Mouse (Mus musculus) limb, embryonic 12.5 days (tissue): ENCODE measurements at regions not wholly inside any gene's neighbourhood (a gene's known extent, or its start where the extent isn't known, plus 50 kb on each side); places are given as distances from the start of the nearest gene placed in this dataset.

ENCODE experiments used
- ATAC-seq: fragments of 200-750 bp; cut with Nextera tagmentation; 2 replicates; pipeline ENCODE4 v1.8.0; 2017; ENCODE audit warnings: low read depth, moderate TSS enrichment; ENCODE audit not compliant: insufficient number of reproducible peaks, insufficient read depth, low FRiP score, low TSS enrichment
- H3K27ac ChIP-seq: fragments of 300-500 bp; sonication (generic); 2 replicates; pipeline ENCODE4 v1.5.1; 2016; ENCODE audit warnings: mild to moderate bottlenecking, moderate library complexity
- H3K27me3 ChIP-seq: fragments of 300-500 bp; sonication (generic); 2 replicates; pipeline ENCODE4 v1.6.1; 2016; ENCODE audit warnings: mild to moderate bottlenecking, moderate library complexity
- H3K36me3 ChIP-seq: fragments of 300-500 bp; sonication (generic); 2 replicates; pipeline ENCODE4 v1.6.1; 2016; ENCODE audit warnings: mild to moderate bottlenecking, moderate library complexity
- H3K4me1 ChIP-seq: fragments of 300-500 bp; sonication (generic); replicated peaks from 2 replicates; pipeline ENCODE4 v1.6.1; 2016
- H3K4me2 ChIP-seq: fragments of 300-500 bp; sonication (generic); 2 replicates; pipeline ENCODE4 v1.6.1; 2016; ENCODE audit warnings: mild to moderate bottlenecking, moderate library complexity
- H3K4me3 ChIP-seq: fragments of 300-500 bp; sonication (generic); replicated peaks from 2 replicates; pipeline ENCODE4 v1.5.1; 2016; ENCODE audit warnings: mild to moderate bottlenecking
- H3K9ac ChIP-seq: fragments of 300-500 bp; sonication (generic); replicated peaks from 2 replicates; pipeline ENCODE4 v1.6.1; 2016; ENCODE audit warnings: mild to moderate bottlenecking, moderate library complexity
- H3K9me3 ChIP-seq: fragments of 300-500 bp; sonication (generic); 2 replicates; pipeline ENCODE4 v1.6.1; 2016; ENCODE audit warnings: mild to moderate bottlenecking, moderate library complexity
- WGBS: fragments of 180-500 bp; shearing (Covaris S2); methylation state at CpG from one replicate; pipeline ENCODE4 v1.1.7; 2016; 5-methylcytosine and 5-hydroxymethylcytosine counted together

DNA sequence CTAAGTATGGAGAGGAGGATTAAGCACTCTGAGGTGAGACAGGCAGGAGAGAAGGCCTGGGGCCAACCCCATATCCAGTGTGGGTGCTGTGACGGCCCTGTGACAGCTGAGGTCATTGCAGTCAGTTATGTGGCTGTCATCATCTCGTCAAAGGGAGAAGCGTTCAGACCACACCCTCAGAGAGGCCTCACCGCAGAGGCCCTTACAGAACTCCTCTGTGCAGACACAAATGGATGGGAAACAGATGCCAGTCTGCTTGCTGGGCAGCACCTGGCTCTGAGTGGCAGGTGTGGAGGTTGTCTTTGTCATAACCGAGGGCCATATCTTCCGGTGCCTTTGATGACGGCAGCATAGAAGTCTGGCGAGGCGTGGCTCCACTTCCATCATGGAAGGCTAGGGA is 73.2 kb upstream of the Pmepa1 start:
- peaks cover 46% of the 10 kb centered on the region for H3K4me1 ChIP-seq
- WGBS = 55% methylated on average over 9 of the region's 9 CpGs
- H3K27ac ChIP-seq = no peak overlapping the region
- no peaks in the 10 kb centered on the region for H3K36me3 ChIP-seq
- ATAC-seq = no peak
- H3K9me3 ChIP-seq = peaks cover under 1% of the 10 kb centered on the region; the same call in 1 of the 2 replicates
- H3K27me3 ChIP-seq = peaks cover 17% of the 10 kb centered on the region; the same call in 1 of the 2 replicates
- no peak overlapping the region for H3K4me3 ChIP-seq
- H3K4me2 ChIP-seq = no peak overlapping the region
- H3K9ac ChIP-seq = no peak overlapping the region

DNA sequence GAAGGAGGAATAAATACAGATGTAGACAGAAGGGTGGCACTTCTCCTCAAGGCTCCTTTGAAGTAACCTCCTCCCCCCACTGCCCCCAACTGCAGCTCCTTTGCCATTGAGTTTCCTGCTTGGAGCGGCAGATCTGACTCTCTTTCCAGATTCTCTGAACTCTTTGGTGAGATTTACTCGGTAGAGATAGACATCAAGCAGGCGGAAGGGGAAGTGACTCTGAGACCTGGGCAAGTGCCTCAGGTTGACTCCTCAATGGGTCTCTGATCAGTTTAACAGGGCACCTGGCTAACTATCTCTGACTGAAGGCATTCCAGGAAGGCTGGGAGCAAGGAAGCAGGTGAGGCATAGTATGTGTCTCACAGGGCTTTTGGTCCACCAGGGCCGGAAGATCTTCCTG is 73.6 kb upstream of the Pmepa1 start:
- H3K27me3 ChIP-seq = peaks cover 17% of the 10 kb centered on the region; the same call in 1 of the 2 replicates
- no peak for ATAC-seq
- H3K4me3 ChIP-seq = no peak overlapping the region
- peaks cover 46% of the 10 kb centered on the region for H3K4me1 ChIP-seq
- no peaks in the 10 kb centered on the region for H3K36me3 ChIP-seq
- no peak overlapping the region for H3K4me2 ChIP-seq
- WGBS = 83% methylated on average over 4 of the region's 4 CpGs
- H3K9me3 ChIP-seq = no peaks in the 10 kb centered on the region
- no peak overlapping the region for H3K9ac ChIP-seq
- H3K27ac ChIP-seq = no peak overlapping the region

DNA sequence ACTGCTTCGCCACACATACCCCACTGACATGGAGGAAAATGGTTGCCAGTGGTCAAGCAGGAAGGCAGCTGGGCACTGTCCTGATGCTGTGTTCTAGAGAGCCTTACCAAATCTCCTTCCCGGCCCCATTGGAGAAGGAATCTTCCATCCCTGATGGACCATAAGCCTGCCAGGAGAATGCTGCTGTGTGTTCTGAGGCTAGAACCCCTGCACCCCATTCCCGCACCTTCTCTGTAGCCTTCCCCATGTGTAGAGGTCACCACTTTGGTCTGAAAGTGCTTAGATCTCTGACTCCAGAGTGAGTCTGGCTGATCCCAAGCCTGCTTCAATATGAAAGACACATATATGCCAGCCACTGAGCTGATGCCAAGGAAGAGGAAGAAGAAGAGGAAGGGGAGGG is 74.1 kb upstream of the Pmepa1 start:
- Histone ChIP-seq H3K4me2 (no peak overlapping the region), H3K9me3 (no peaks in the 10 kb centered on the region), H3K36me3 (no peaks in the 10 kb centered on the region), H3K4me1 (peaks cover 46% of the 10 kb centered on the region), H3K27me3 (peaks cover 17% of the 10 kb centered on the region; the same call in 1 of the 2 replicates), H3K27ac (no peak overlapping the region), H3K9ac (no peak overlapping the region), H3K4me3 (no peak overlapping the region)
- 94% methylated on average over 3 of the region's 3 CpGs for WGBS
- no peak for ATAC-seq

DNA sequence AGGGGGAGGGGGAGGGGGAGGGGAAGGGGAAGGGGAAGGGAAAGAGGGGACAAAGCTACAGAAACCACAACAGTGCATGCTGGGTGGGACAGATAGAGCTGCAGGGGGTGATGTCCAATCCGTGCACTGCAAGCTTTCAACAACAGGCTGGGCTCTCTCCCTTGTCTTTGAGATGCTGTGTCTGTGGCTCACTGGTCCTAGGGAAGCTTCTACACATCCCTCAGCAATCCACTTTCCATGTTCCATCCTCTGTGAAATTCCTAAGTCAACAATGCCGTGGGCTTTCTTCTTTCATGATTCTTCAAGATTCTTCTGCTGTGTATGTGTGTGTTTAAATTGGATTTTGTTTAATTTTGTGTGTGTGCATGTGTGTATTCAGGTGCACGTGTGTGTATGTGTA is 74.5 kb upstream of the Pmepa1 start:
- H3K4me1 ChIP-seq = peaks cover 46% of the 10 kb centered on the region
- no peak for ATAC-seq
- WGBS = 70% methylated on average over 3 of the region's 3 CpGs
- H3K4me3 ChIP-seq = no peak overlapping the region
- no peak overlapping the region for H3K9ac ChIP-seq
- H3K36me3 ChIP-seq = no peaks in the 10 kb centered on the region
- no peaks in the 10 kb centered on the region for H3K9me3 ChIP-seq
- peak overlapping the region; percentile 97; the same call in 1 of the 2 replicates for H3K27ac ChIP-seq
- no peak overlapping the region for H3K4me2 ChIP-seq
- H3K27me3 ChIP-seq = peaks cover 17% of the 10 kb centered on the region; the same call in 1 of the 2 replicates

DNA sequence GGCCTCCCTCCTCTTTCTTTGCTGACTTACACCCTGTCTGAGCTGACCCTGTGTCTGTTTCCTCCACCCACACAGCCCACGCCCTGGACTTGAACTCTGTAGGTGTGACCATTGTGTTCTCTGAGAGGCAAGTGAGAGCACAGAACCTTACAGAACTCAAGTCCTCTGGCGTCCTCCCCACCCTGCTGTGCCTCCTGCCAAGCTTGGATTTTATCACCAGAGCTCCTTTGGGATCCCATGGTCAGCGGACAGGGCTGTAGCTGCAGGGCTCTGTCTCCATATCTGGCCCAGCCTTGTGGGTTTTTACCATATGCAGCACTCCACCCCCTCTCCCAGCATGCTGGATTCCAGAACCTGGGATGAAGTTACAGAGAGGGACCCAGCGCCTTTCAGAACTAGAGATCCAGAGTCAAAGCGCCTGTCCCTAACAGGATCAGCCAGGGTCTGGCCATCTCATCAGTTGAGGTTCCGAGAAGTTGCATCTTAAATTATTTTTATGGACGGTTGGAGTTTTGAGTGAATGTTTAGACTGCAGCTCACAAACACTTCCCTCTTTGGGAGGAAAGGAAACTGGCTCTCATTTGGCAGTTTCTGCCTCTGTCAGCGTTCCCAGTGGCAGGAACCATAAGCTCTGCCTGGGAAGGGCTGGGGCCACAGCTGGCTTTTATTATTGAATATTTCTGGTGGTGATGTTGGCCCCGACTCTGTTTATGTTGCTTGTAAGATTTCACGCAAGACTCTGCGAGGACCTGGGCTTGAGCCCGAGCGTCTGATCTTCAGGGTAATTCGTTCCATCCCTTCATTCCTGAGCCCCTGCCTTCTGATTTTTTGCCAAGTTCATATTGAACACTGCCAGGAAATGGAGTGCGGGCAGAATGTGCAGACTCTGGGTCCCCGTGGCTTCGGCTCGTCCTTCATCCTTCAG is 75.8 kb upstream of the Pmepa1 start:
- 18% methylated on average over 18 of the region's 18 CpGs for WGBS
- Histone ChIP-seq H3K4me1 (peaks cover 46% of the 10 kb centered on the region), H3K36me3 (no peaks in the 10 kb centered on the region), H3K4me3 (no peak overlapping the region), H3K9ac (peak overlapping the region; percentile 18; the same call in 1 of the 2 replicates), H3K27me3 (peaks cover 10% of the 10 kb centered on the region; the same call in 1 of the 2 replicates), H3K4me2 (peak overlapping the region; percentile 41), H3K27ac (peak overlapping the region; percentile 97), H3K9me3 (no peaks in the 10 kb centered on the region)
- ATAC-seq = peak; percentile 59

DNA sequence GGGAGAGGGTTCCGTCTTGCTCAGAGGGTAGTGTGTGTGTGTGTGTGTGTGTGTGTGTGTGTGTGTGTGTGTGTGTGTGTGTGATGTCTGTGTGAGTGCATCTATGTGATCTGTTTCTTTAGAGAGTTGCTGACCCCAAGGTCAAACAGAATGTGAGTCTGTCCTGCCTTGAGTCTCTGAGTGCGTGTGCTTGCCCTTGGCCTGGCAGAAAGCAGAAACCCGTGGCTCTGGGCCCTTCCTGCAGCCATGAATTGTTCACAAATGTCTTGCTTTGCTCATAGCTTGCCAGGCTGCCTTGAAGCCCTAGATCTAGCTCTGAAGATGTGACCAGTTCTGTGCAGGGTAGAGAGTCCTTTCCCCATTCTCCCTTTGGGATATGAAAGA is 76.4 kb upstream of the Pmepa1 start:
- 15% methylated on average over 3 of the region's 3 CpGs for WGBS
- no peak overlapping the region for H3K9ac ChIP-seq
- H3K27ac ChIP-seq = peak overlapping the region; percentile 97
- no peaks in the 10 kb centered on the region for H3K36me3 ChIP-seq
- H3K9me3 ChIP-seq = no peaks in the 10 kb centered on the region
- H3K4me3 ChIP-seq = no peak overlapping the region
- 0 out of 2 replicates have a peak, but pooled peaks have one; percentile 7 for ATAC-seq
- peak overlapping the region; percentile 41 for H3K4me2 ChIP-seq
- peaks cover 46% of the 10 kb centered on the region for H3K4me1 ChIP-seq
- peaks cover 3% of the 10 kb centered on the region; the same call in 1 of the 2 replicates for H3K27me3 ChIP-seq

DNA sequence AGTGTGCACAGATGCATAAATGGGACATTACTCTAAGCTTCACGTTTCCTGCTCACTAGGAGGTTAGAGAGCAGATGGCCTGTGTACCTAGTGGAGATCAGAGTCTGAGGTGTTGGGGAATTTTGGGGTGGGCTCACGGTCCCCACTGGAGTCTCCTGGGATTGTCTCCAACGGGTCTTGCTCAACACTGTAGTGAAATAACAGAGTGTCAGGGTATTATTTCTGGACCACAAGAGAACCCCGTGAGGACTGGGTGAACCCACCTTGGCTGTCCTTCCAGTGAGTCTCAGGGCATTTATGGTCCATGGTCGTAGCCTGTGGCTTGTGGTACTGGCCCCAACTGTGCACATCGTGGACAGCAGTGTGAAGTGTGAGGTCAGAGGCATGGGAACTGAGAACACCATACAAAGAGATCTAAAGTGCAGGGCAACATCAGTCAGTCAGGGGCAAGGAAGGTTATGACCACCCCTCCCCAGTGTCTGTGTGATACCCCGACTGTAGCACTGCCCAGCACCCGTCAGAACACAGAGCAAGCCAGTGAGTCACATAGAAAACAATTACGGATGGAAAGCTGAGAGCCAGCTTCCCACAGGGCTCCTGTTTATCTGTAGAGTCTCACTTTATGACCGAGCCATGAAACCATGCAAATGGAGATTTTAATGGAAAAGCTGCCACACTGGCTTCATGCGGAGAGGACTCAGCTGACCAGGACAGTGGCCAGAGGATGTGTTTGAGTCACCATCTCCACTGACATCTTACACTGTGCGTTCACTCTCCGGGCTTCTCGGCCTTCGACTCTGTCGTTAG is 77.3 kb upstream of the Pmepa1 start:
- H3K4me3 ChIP-seq = no peak overlapping the region
- no peaks in the 10 kb centered on the region for H3K36me3 ChIP-seq
- H3K4me1 ChIP-seq = peaks cover 46% of the 10 kb centered on the region
- WGBS = 73% methylated on average over 16 of the region's 16 CpGs
- no peaks in the 10 kb centered on the region for H3K9me3 ChIP-seq
- peaks cover under 1% of the 10 kb centered on the region; the same call in 1 of the 2 replicates for H3K27me3 ChIP-seq
- peak overlapping the region; percentile 97; the same call in 1 of the 2 replicates for H3K27ac ChIP-seq
- H3K9ac ChIP-seq = no peak overlapping the region
- no peak overlapping the region for H3K4me2 ChIP-seq
- ATAC-seq = no peak

DNA sequence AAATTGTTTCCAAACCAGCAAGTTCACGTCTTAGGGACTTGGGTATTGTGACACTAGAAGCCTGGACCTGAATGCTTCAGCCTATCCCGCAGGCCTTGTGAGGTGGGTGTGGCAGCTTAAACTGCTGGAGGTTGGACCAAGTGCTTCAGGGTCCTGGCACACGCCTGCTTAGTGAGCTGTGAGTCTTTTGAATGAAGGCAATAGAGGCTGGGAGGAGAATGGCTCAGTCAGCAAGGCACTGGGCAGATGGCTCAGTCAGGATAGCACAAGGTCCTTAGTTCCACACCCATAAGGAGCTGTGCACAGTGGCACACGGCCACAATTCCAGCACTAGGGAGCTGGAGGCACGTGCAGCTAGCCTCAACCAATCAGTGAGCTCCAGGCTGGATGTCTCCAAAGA is 80.5 kb upstream of the Pmepa1 start:
- H3K27ac ChIP-seq = no peak overlapping the region
- no peak for ATAC-seq
- no peak overlapping the region for H3K4me2 ChIP-seq
- no peaks in the 10 kb centered on the region for H3K36me3 ChIP-seq
- H3K4me3 ChIP-seq = no peak overlapping the region
- no peaks in the 10 kb centered on the region for H3K9me3 ChIP-seq
- peaks cover 21% of the 10 kb centered on the region for H3K27me3 ChIP-seq
- no peak overlapping the region for H3K9ac ChIP-seq
- 62% methylated on average over 5 of the region's 5 CpGs for WGBS
- H3K4me1 ChIP-seq = peaks cover 26% of the 10 kb centered on the region

DNA sequence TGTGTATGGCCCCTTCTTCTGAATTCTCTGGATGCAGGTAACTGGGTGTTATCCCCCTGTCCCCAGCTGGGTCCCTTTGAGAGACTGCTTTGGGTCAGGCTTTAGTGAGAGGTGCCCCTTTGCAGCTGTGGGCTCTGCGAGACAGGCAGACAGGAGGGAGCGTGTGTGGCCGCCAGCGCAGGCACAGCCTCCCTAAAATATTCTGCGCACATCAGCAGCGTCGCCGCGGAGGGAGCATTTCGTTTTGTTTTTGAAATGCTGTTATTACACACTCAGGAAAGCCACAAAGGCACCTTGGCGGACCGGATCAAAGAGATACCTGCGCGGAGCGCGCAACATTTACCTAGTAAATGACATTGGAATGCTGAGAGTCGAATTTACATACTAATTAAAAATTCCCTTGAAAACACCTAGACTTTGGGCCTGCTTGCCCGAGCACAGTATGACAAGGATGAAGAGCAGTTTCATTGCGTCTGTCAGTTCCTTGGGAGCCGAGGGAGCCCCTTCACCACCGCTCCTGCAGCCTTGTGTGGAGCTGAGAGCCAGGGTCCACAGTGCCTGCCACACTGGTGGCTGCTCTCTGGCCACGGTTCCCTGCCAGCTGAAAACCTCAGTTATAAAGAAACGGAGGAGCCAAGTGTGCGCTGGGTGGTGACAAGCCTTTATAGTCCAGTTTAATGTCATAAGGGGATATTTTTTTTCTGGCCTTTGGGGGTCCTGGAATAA is 89.3 kb upstream of the Pmepa1 start:
- peak overlapping the region; percentile 49 for H3K4me2 ChIP-seq
- no peaks in the 10 kb centered on the region for H3K36me3 ChIP-seq
- peak overlapping the region; percentile 27 for H3K4me3 ChIP-seq
- H3K4me1 ChIP-seq = peaks cover 23% of the 10 kb centered on the region
- H3K27ac ChIP-seq = no peak overlapping the region
- H3K27me3 ChIP-seq = peaks cover 81% of the 10 kb centered on the region
- H3K9me3 ChIP-seq = peaks cover 3% of the 10 kb centered on the region; the same call in 1 of the 2 replicates
- peak overlapping the region; percentile 44 for H3K9ac ChIP-seq
- no peak for ATAC-seq
- WGBS = 7% methylated on average over 24 of the region's 24 CpGs

DNA sequence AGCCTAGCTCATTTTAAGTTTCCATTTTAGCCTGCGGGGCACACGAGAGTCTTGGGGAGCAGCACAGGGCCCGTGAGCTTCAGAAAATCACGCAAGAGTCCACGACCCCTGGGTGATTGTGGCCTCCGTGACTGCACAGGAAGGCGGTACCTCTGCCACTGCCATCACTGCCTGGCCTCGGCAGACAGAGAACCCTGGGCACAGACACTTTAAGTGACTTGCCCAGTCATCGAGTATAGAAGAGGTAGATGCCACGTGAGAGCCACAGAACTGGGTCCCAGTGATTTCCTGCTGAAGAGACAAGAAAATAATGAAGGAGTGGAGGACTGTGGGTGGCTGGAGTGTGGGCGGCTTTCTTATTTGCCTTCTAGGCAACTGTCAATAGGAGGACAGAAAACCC is 90.4 kb upstream of the Pmepa1 start:
- no peaks in the 10 kb centered on the region for H3K36me3 ChIP-seq
- peaks cover 8% of the 10 kb centered on the region for H3K9me3 ChIP-seq
- no peak overlapping the region for H3K4me3 ChIP-seq
- H3K4me2 ChIP-seq = no peak overlapping the region
- WGBS = 74% methylated on average over 11 of the region's 11 CpGs
- H3K4me1 ChIP-seq = peaks cover 23% of the 10 kb centered on the region
- no peak for ATAC-seq
- H3K9ac ChIP-seq = no peak overlapping the region
- H3K27me3 ChIP-seq = peaks cover 87% of the 10 kb centered on the region
- no peak overlapping the region for H3K27ac ChIP-seq
